Mouse (Mus musculus) myocyte (in vitro differentiated cells): ENCODE measurements around the gene Pappa. TPM values are rescaled to one million over a fixed set of nuclear protein-coding genes. Genes with fewer than 3 reads are reported as not detected.

Source experiments
- H3K27me3 ChIP-seq: one replicate; pipeline ENCODE4 v1.6.1; 2011; ENCODE audit not compliant: control insufficient read depth, insufficient read depth, insufficient read length
- H3K36me3 ChIP-seq: one replicate; pipeline ENCODE4 v1.6.1; 2011; ENCODE audit not compliant: control insufficient read depth, insufficient read depth
- H3K4me2 ChIP-seq: one replicate; pipeline ENCODE4 v1.6.1; 2011; ENCODE audit warnings: low read depth, control low read depth
- H3K4me3 ChIP-seq: one replicate; pipeline ENCODE4 v1.5.1; 2011; ENCODE audit warnings: mild to moderate bottlenecking, control low read depth, moderate library complexity
- H3K79me2 ChIP-seq: one replicate; pipeline ENCODE4 v1.6.1; 2011; ENCODE audit not compliant: control insufficient read depth, insufficient read depth
- H3ac ChIP-seq: one replicate; pipeline ENCODE4 v1.6.1; 2011; ENCODE audit not compliant: control insufficient read depth, insufficient read length
- CEBPB ChIP-seq: IDR thresholded peaks from 2 replicates; pipeline ENCODE4 v1.6.1; 2011; ENCODE audit warnings: mild to moderate bottlenecking, moderate library complexity; ENCODE audit not compliant: poor library complexity, insufficient read depth, severe bottlenecking
- E2F4 ChIP-seq: IDR thresholded peaks from one replicate; pipeline ENCODE4 v1.6.1; 2011; ENCODE audit warnings: mild to moderate bottlenecking, control low read depth, moderate library complexity; ENCODE audit not compliant: insufficient read depth
- MAX ChIP-seq: IDR thresholded peaks from one replicate; pipeline ENCODE4 v1.6.1; 2011; ENCODE audit warnings: low read depth, mild to moderate bottlenecking, control low read depth
- MYOD1 ChIP-seq, 3 experiments: IDR thresholded peaks; one replicate each; pipeline ENCODE4 v1.6.1; 2011; ENCODE audit warnings: control low read depth in 2 of 3, low read depth in 2 of 3, mild to moderate bottlenecking in 2 of 3, moderate library complexity in 1 of 3; ENCODE audit not compliant: insufficient read length in 2 of 3, control insufficient read depth in 1 of 3
- MYOG ChIP-seq, 3 experiments: IDR thresholded peaks; one replicate each; pipeline ENCODE4 v1.6.1; 2011; ENCODE audit warnings: control low read depth in 2 of 3, low read depth in 2 of 3, mild to moderate bottlenecking in 2 of 3; ENCODE audit not compliant: insufficient read length in 2 of 3, control insufficient read depth in 1 of 3, insufficient read depth in 1 of 3
- POLR2A ChIP-seq: IDR thresholded peaks from one replicate; pipeline ENCODE4 v1.6.1; 2011; ENCODE audit warnings: low read depth, mild to moderate bottlenecking, control low read depth, moderate library complexity; ENCODE audit not compliant: insufficient read length
- POLR2AphosphoS2 ChIP-seq: IDR thresholded peaks from one replicate; pipeline ENCODE4 v1.6.1; 2011; ENCODE audit warnings: low read depth, control low read depth; ENCODE audit not compliant: insufficient read length
- REST ChIP-seq: IDR thresholded peaks from one replicate; pipeline ENCODE4 v1.6.1; 2011; ENCODE audit warnings: mild to moderate bottlenecking, control low read depth, moderate library complexity; ENCODE audit not compliant: insufficient read depth, insufficient read length
- SRF ChIP-seq: IDR thresholded peaks from one replicate; pipeline ENCODE4 v1.6.1; 2011; ENCODE audit warnings: low read depth; ENCODE audit not compliant: control insufficient read depth, insufficient read length
- TCF12 ChIP-seq: IDR thresholded peaks from one replicate; pipeline ENCODE4 v1.6.1; 2011; ENCODE audit warnings: mild to moderate bottlenecking, control low read depth; ENCODE audit not compliant: poor library complexity, insufficient read depth, severe bottlenecking
- TCF3 ChIP-seq: IDR thresholded peaks from one replicate; pipeline ENCODE4 v1.6.1; 2011; ENCODE audit warnings: low read depth, control low read depth; ENCODE audit not compliant: insufficient read length
- USF1 ChIP-seq: IDR thresholded peaks from one replicate; pipeline ENCODE4 v1.6.1; 2011; ENCODE audit warnings: low read depth, mild to moderate bottlenecking, control low read depth, moderate library complexity
- polyA plus RNA-seq: library from polyadenylated mRNA; unstranded; fragments of >200 nt; fragmentation: generic; extraction: Trizol; gene quantifications from one replicate; pipeline ENCODE4 v1.2.1, GENCODE M21; 2012; ENCODE audit warnings: missing spikeins

Pappa gene
- polyA plus RNA-seq, 1 experiment: 0.12 TPM

DNA sequence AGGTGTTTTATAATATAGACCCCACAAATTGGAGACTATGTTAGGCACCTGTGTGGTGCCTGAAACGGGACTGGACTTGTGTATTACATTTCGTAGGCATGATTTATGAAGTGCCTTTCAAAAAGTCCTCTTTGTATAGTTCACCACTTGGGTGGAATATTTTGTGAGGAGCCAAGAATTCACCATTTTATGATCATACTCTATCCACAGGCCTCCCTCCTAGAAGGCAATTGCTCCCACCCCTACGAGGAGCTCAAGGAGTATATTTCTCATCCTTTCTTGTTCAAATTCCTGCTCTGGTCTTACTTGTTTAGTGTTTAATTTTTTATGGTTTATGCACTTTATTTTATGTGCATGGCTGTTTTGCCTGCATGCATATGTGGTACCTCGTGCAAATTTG, 259.1 kb downstream of the Pappa start:
- Histone ChIP-seq H3K36me3 (no peaks in the 10 kb centered on the region), H3K79me2 (no peaks in the 10 kb centered on the region), H3K27me3 (no peaks in the 10 kb centered on the region), H3K4me3 (no peak overlapping the region), H3K4me2 (no peak overlapping the region), H3ac (no peak overlapping the region)
- TF ChIP-seq POLR2AphosphoS2: no peak
- TF ChIP-seq E2F4: no peak
- TF ChIP-seq REST: no peak
- TF ChIP-seq USF1: no peak
- no peak for TF ChIP-seq MAX
- TF ChIP-seq MYOD1 (IDR thresholded peaks at IDR 0.05; ENCODE audit: control insufficient read depth in 1 of 3, insufficient read length in 2 of 3, low read depth in 2 of 3): no peak
- TF ChIP-seq TCF3: no peak
- TF ChIP-seq SRF: no peak
- no peak for TF ChIP-seq POLR2A
- TF ChIP-seq MYOG (IDR thresholded peaks at IDR 0.05; ENCODE audit: control insufficient read depth in 1 of 3, insufficient read depth in 1 of 3, insufficient read length in 2 of 3, low read depth in 2 of 3): no peak
- no peak for TF ChIP-seq CEBPB

DNA sequence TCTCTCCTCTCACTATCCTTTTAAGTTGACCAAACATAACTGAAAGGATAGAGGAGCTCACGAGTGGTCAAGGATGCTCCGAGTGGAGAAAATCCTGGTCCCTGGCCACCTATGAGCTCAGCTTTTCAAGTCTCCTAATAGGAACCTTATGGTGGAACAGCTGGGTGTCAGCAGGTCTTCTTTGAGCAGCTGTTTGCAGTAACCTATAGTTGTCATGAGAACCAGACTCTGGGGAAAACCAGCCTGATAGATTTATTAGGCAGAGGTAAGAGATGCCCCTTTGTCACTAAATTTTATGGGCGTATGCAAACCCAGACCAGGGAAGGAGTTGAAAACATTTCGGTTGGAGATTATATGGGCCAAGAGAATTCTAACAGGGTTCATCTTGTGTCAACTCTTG, 267.0 kb downstream of the Pappa start:
- no peaks in the 10 kb centered on the region for H3K36me3 ChIP-seq
- H3ac ChIP-seq: no peak overlapping the region

DNA sequence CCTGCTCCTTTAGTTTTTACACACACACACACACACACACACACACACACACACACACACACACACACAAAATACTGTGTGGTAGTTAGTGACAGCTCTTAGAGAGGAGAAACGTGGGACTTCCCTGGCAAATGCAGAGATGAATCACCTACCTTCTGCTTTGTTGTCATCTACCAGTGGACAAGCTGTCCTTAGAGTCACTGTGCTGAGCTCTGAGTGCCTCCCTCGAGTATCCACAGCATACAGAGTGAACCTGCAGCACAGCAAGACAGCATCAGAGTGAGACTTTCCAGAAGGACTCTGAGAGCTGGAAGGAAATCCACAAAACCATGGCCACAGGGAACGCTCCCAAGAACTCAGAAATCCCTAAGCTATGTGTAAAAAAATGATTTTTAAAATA, 272.8 kb downstream of the Pappa start:
- Histone ChIP-seq H3K79me2 (no peaks in the 10 kb centered on the region), H3K4me2 (no peak overlapping the region), H3K4me3 (no peak overlapping the region), H3K27me3 (no peaks in the 10 kb centered on the region), H3ac (no peak overlapping the region), H3K36me3 (no peaks in the 10 kb centered on the region)
- TF ChIP-seq REST (no peak), CEBPB (no peak), MYOG (IDR thresholded peaks at IDR 0.05; ENCODE audit: control insufficient read depth in 1 of 3, insufficient read depth in 1 of 3, insufficient read length in 2 of 3, low read depth in 2 of 3) (no peak), E2F4 (no peak), MAX (no peak)

More for the DNA sequence above, 267.0 kb downstream of the Pappa start:
- TF ChIP-seq REST: no peak
- no peak for TF ChIP-seq SRF
- no peak for TF ChIP-seq USF1
- no peak for TF ChIP-seq POLR2A
- no peak for TF ChIP-seq TCF3
- TF ChIP-seq MYOD1 (IDR thresholded peaks at IDR 0.05; ENCODE audit: control insufficient read depth in 1 of 3, insufficient read length in 2 of 3, low read depth in 2 of 3): no peak
- TF ChIP-seq MAX: no peak
- no peaks in the 10 kb centered on the region for H3K27me3 ChIP-seq
- H3K4me2 ChIP-seq: no peak overlapping the region
- no peaks in the 10 kb centered on the region for H3K79me2 ChIP-seq
- no peak overlapping the region for H3K4me3 ChIP-seq

DNA sequence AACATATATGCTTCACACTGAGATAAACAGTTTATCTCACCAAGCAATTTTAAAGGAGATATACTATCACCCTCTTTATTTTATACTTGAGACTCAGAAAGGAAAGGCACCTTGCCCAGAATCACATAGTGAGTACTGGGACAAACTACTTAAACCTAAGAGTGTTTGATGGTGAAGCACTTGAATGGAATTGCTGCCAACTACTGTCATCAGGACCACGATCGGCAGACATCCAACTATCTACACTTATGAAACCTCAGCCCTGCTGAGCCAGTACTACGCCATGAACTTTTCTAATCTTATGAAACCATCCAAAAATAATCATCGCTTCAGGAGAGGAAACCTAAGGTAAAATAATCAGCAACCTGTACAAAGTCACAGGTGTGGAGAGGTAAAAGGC, 275.5 kb downstream of the Pappa start:
- no peak for TF ChIP-seq MYOD1 (IDR thresholded peaks at IDR 0.05; ENCODE audit: control insufficient read depth in 1 of 3, insufficient read length in 2 of 3, low read depth in 2 of 3)
- TF ChIP-seq CEBPB: no peak
- TF ChIP-seq TCF12: no peak
- H3ac ChIP-seq: no peak overlapping the region
- H3K4me2 ChIP-seq: no peak overlapping the region
- H3K79me2 ChIP-seq: no peaks in the 10 kb centered on the region
- H3K4me3 ChIP-seq: no peak overlapping the region
- no peaks in the 10 kb centered on the region for H3K36me3 ChIP-seq
- H3K27me3 ChIP-seq: no peaks in the 10 kb centered on the region

DNA sequence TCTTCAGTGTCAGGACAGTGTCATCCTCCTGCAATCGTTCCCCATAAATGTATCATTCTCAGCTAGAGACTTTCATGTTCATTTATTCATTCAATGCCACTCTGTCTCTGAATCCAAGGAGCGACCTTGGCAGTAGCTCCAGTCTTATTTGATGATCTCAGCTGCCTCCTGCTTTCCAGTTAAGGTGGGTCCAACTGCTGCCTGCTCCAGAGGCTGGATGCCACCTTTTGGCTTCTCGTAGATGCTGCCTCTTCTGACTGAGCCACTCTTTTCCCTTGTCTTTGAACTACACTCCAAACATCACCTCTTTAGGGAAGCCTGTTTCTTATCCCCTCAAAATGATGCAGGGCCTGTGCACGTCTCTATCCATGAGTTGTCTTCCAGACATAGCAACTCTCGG, 278.3 kb downstream of the Pappa start:
- TF ChIP-seq E2F4 (no peak), TCF12 (no peak), SRF (no peak), MYOD1 (IDR thresholded peaks at IDR 0.05; ENCODE audit: control insufficient read depth in 1 of 3, insufficient read length in 2 of 3, low read depth in 2 of 3) (no peak), POLR2AphosphoS2 (no peak), POLR2A (no peak), USF1 (no peak), REST (no peak), MAX (no peak), CEBPB (no peak), TCF3 (no peak), MYOG (IDR thresholded peaks at IDR 0.05; ENCODE audit: control insufficient read depth in 1 of 3, insufficient read depth in 1 of 3, insufficient read length in 2 of 3, low read depth in 2 of 3) (no peak)
- Histone ChIP-seq H3K79me2 (no peaks in the 10 kb centered on the region), H3ac (no peak overlapping the region), H3K4me2 (no peak overlapping the region), H3K36me3 (no peaks in the 10 kb centered on the region), H3K27me3 (no peaks in the 10 kb centered on the region), H3K4me3 (no peak overlapping the region)
